Mouse (Mus musculus): ENCODE measurements around the gene Wnt7b. TPM values are rescaled to one million over a fixed set of nuclear protein-coding genes. Genes with fewer than 3 reads are reported as not detected.

The Wnt7b gene
- total and polyA plus RNA-seq, 3 experiments: not detected

GRCm38 (mm10) chr15:85604507-85604906 lies 22.2 kb upstream of the Wnt7b start:
- dilution Hi-C loops (cut with MboI; ENCODE audit: extremely low pct_ligation_motif_present, extremely low pct_unique_long_range_greater_than_20kb, low sequenced_read_pairs): no loop called here

GRCm38 (mm10) chr15:85603422-85603821 lies 21.1 kb upstream of the Wnt7b start:
- H3K79me2 ChIP-seq (replicated peaks; ENCODE audit: control insufficient read depth, extremely low read depth, insufficient read depth, poor library complexity, severe bottlenecking): no peaks in the 10 kb centered on the region
- no peak overlapping the region for H3K27ac ChIP-seq (ENCODE audit: insufficient read depth, low read depth)
- DNase-seq (ENCODE audit: extremely low read depth): no peak
- no peak overlapping the region for H3K4me2 ChIP-seq (ENCODE audit: insufficient read depth, low read depth, poor library complexity, severe bottlenecking)
- no peak for TF ChIP-seq ZNF384 (IDR thresholded peaks at IDR 0.05; ENCODE audit: low read depth, low read length)
- no peak for TF ChIP-seq E2F4 (IDR thresholded peaks at IDR 0.05; ENCODE audit: insufficient replicate concordance, low read depth, low read length)
- no peaks in the 10 kb centered on the region for H3K36me3 ChIP-seq (replicated peaks in 1 of 2; ENCODE audit: control insufficient read depth in 1 of 2, insufficient read depth in 1 of 2, low read length in 1 of 2)
- no peaks in the 10 kb centered on the region for H3K4me1 ChIP-seq (ENCODE audit: control insufficient read depth in 1 of 2, insufficient read depth in 2 of 2)
- no peak overlapping the region for H3K9ac ChIP-seq (ENCODE audit: insufficient read depth, low read depth)
- in situ Hi-C loops (cut with MboI; ENCODE audit: low pct_ligation_motif_present, low pct_unique_long_range_greater_than_20kb, low sequenced_read_pairs): loop anchor here (25.0 kb wide), 1 partner anchor 409 kb away; no protein-coding TSS in a partner anchor
- dilution Hi-C loops (cut with MboI; ENCODE audit: extremely low pct_ligation_motif_present, extremely low pct_unique_long_range_greater_than_20kb, low sequenced_read_pairs): no loop called here
- peaks cover 51% of the 10 kb centered on the region for H3K27me3 ChIP-seq (replicated peaks)
- H3K9me3 ChIP-seq (replicated peaks; ENCODE audit: low read length): no peaks in the 10 kb centered on the region
- no peak overlapping the region for H3K4me3 ChIP-seq (replicated peaks in 1 of 3; ENCODE audit: low read depth in 2 of 3, low read length in 2 of 3, poor library complexity in 1 of 3)

More at GRCm38 (mm10) chr15:85604507-85604906, 22.2 kb upstream of the Wnt7b start:
- Histone ChIP-seq H3K4me1 (ENCODE audit: control insufficient read depth in 1 of 2, insufficient read depth in 2 of 2) (no peaks in the 10 kb centered on the region), H3K79me2 (replicated peaks; ENCODE audit: control insufficient read depth, extremely low read depth, insufficient read depth, poor library complexity, severe bottlenecking) (no peaks in the 10 kb centered on the region), H3K27me3 (replicated peaks) (peaks cover 55% of the 10 kb centered on the region), H3K9me3 (replicated peaks; ENCODE audit: low read length) (no peaks in the 10 kb centered on the region), H3K4me2 (ENCODE audit: insufficient read depth, low read depth, poor library complexity, severe bottlenecking) (no peak overlapping the region), H3K4me3 (replicated peaks in 1 of 3; ENCODE audit: low read depth in 2 of 3, low read length in 2 of 3, poor library complexity in 1 of 3) (no peak overlapping the region), H3K9ac (ENCODE audit: insufficient read depth, low read depth) (no peak overlapping the region), H3K27ac (ENCODE audit: insufficient read depth, low read depth) (no peak overlapping the region), H3K36me3 (replicated peaks in 1 of 2; ENCODE audit: control insufficient read depth in 1 of 2, insufficient read depth in 1 of 2, low read length in 1 of 2) (no peaks in the 10 kb centered on the region)
- no peak for DNase-seq (ENCODE audit: extremely low read depth)
- no peak for TF ChIP-seq USF1 (IDR thresholded peaks at IDR 0.05; ENCODE audit: low read depth, low read length)
- in situ Hi-C loops (cut with MboI; ENCODE audit: low pct_ligation_motif_present, low pct_unique_long_range_greater_than_20kb, low sequenced_read_pairs): loop anchor here (25.0 kb wide), 1 partner anchor 408 kb away; no protein-coding TSS in a partner anchor

DNA sequence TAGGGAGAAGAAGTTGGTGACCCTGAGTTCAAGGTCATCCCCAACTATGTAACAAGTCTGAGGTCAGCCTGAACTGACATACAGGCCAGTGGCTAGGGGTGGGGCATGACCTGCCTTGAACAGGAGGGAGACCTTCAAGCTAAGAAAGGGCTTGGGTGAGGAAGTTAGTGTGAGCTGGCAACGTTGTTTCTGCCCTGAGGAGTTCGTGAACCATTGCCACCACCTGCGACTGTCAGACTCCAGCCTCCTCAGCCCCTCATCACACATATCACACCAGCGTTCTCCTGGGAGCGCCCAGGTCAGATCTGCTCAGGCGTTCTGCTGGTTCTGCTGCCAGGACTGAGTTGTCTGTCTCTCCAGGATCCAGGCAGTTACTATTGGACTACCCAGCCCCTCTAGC lies 20.5 kb upstream of the Wnt7b start:
- Histone ChIP-seq H3K27me3 (replicated peaks) (peaks cover 48% of the 10 kb centered on the region), H3K4me3 (replicated peaks in 1 of 3; ENCODE audit: low read depth in 2 of 3, low read length in 2 of 3, poor library complexity in 1 of 3) (no peak overlapping the region), H3K79me2 (replicated peaks; ENCODE audit: control insufficient read depth, extremely low read depth, insufficient read depth, poor library complexity, severe bottlenecking) (no peaks in the 10 kb centered on the region), H3K9ac (ENCODE audit: insufficient read depth, low read depth) (no peak overlapping the region), H3K4me2 (ENCODE audit: insufficient read depth, low read depth, poor library complexity, severe bottlenecking) (no peak overlapping the region), H3K4me1 (ENCODE audit: control insufficient read depth in 1 of 2, insufficient read depth in 2 of 2) (no peaks in the 10 kb centered on the region), H3K9me3 (replicated peaks; ENCODE audit: low read length) (peaks cover 2% of the 10 kb centered on the region), H3K27ac (ENCODE audit: insufficient read depth, low read depth) (no peak overlapping the region), H3K36me3 (replicated peaks in 1 of 2; ENCODE audit: control insufficient read depth in 1 of 2, insufficient read depth in 1 of 2, low read length in 1 of 2) (no peaks in the 10 kb centered on the region)
- in situ Hi-C loops (cut with MboI; ENCODE audit: low pct_ligation_motif_present, low pct_unique_long_range_greater_than_20kb, low sequenced_read_pairs): loop anchor here (25.0 kb wide), 1 partner anchor 410 kb away; no protein-coding TSS in a partner anchor
- no peak for TF ChIP-seq UBTF (IDR thresholded peaks at IDR 0.05; ENCODE audit: low read depth, low read length)
- no peak for TF ChIP-seq ZKSCAN1 (IDR thresholded peaks at IDR 0.05; ENCODE audit: borderline replicate concordance, low read depth, low read length)
- TF ChIP-seq ETS1 (conservative IDR thresholded peaks at IDR 0.05; ENCODE audit: low read depth, low read length): no peak
- TF ChIP-seq GABPA (IDR thresholded peaks at IDR 0.05; ENCODE audit: insufficient replicate concordance, low read depth, low read length): no peak
- TF ChIP-seq MEF2A (IDR thresholded peaks at IDR 0.05; ENCODE audit: borderline replicate concordance, low read depth, low read length): no peak
- no peak for TF ChIP-seq EP300 (IDR thresholded peaks at IDR 0.05; ENCODE audit: low read length)
- TF ChIP-seq MXI1 (IDR thresholded peaks at IDR 0.05; ENCODE audit: low read depth, low read length): no peak
- no peak for TF ChIP-seq CHD2 (IDR thresholded peaks at IDR 0.05; ENCODE audit: low read length)
- TF ChIP-seq POLR2AphosphoS2 (IDR thresholded peaks at IDR 0.05; ENCODE audit: low read depth, low read length): no peak
- TF ChIP-seq MAX (IDR thresholded peaks at IDR 0.05; ENCODE audit: low read length): no peak
- no peak for TF ChIP-seq USF2 (conservative IDR thresholded peaks at IDR 0.05; ENCODE audit: low read depth, low read length)
- TF ChIP-seq CTCF (conservative IDR thresholded peaks at IDR 0.05 in 1 of 2, IDR thresholded peaks at IDR 0.05 in 1 of 2; ENCODE audit: low read depth in 2 of 2, low read length in 2 of 2): no peak
- TF ChIP-seq RCOR1 (conservative IDR thresholded peaks at IDR 0.05; ENCODE audit: low read depth, low read length): no peak
- no peak for TF ChIP-seq SIN3A (IDR thresholded peaks at IDR 0.05; ENCODE audit: low read length)
- no peak for TF ChIP-seq ZMIZ1 (IDR thresholded peaks at IDR 0.05; ENCODE audit: low read depth, low read length)
- no peak for TF ChIP-seq NRF1 (IDR thresholded peaks at IDR 0.05; ENCODE audit: low read depth, low read length)
- TF ChIP-seq JUND (conservative IDR thresholded peaks at IDR 0.05; ENCODE audit: low read depth, low read length): no peak
- dilution Hi-C loops (cut with MboI; ENCODE audit: extremely low pct_ligation_motif_present, extremely low pct_unique_long_range_greater_than_20kb, low sequenced_read_pairs): no loop called here
- DNase-seq (ENCODE audit: extremely low read depth): no peak
